Mouse (Mus musculus) lung, postnatal 4 days (tissue): Measurements from ENCODE around the gene Map3k14.
A peak's percentile ranks its signal among the peaks of the same experiment; 100 is the strongest.

ENCODE experiments used
- DNase-seq, 2 experiments: peaks; one replicate each; pipeline ENCODE4 v3.0.0; 2021

Map3k14 gene

GRCm38 (mm10) chr11:103173771-103174344 is 93.4 kb downstream of the Map3k14 start:
- DNase-seq = no peak

- peak in 1 of 2 experiments; percentile 32 for DNase-seq
These were observed 94.1 kb downstream of the Map3k14 start for GRCm38 (mm10) chr11:103173041-103173770.

- no peak for DNase-seq
These were observed 94.8 kb downstream of the Map3k14 start for GRCm38 (mm10) chr11:103172392-103173040.

- DNase-seq = peak in 1 of 2 experiments; percentile 36
These were observed 95.4 kb downstream of the Map3k14 start for GRCm38 (mm10) chr11:103171703-103172391.

- no peak for DNase-seq
These were observed 96.0 kb downstream of the Map3k14 start for GRCm38 (mm10) chr11:103171286-103171620.

GRCm38 (mm10) chr11:103170494-103171285 is 96.6 kb downstream of the Map3k14 start, which contains the start of gene Fmnl1:
TSS of gene Fmnl1 (plus strand) at chr11:103171107.
- DNase-seq = peak; percentile 73 to 77

- DNase-seq = no peak
These were observed 97.2 kb downstream of the Map3k14 start for GRCm38 (mm10) chr11:103170111-103170493.
